Mouse (Mus musculus) adipocyte (in vitro differentiated cells): ENCODE results near the gene Gdf3.
"Not testable (repeated sequence)": the region's sequence is repeated elsewhere in the genome, so short reads cannot be mapped to it uniquely, and the experiment has no call there.

ENCODE experiments used
- DNase-seq: peaks from one replicate; pipeline ENCODE4 v3.0.0-alpha.2; 2016; ENCODE audit warnings: low spot score

Gene Gdf3

DNA sequence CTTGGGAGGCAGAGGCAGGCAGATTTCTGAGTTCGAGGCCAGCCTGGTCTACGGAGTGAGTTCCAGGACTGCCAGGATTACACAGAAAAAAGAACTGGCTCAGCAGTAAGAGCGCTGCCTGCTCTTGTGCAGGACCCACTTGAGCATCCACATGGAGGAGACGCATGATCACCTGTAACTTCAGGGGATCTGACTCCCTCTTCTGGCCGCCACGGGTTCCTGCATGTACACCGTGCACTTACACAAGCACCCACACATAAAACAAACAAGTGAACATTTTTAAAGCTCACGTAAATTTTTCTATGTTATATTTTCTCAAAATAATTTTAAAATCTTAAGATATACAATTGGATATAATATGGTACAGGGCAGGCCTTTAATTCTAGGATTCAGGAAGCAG lies 4.4 kb downstream of the Gdf3 start:
- DNase-seq, result no peak

DNA sequence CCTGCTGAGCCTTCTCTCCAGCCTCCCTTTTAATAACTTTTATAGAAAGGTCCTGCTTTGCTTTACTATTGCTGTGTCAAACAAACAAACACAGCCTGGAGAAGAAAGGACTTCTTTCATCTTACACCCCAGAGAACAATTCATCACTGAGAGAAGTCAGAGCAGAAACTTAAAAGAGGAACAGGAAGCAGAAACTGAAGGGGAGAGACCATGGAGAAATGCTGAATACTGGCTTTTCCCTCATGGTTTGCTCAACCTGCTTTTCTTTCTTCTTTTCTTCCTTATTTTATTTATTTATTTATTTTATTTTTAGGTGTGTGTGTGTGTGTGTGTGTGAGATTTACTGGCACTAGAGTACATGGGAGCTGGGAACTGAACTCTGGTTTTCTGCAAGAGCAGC lies 5.6 kb downstream of the Gdf3 start:
- no peak for DNase-seq

DNA sequence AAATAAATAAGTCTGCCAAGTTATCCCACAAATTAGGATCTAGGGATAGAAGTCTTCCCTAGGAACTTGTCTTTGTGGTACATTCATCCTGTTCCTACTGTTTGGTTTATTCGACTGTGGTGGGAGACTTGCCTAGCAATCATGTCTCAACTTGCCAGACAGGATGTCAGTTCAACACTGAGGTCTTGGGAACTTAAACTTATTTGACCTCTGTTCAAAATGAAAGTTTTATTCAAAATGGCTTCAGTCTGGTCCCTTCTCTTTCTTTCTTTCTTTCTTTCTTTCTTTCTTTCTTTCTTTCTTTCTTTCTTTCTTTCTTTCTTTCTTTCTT lies 6.9 kb downstream of the Gdf3 start:
- DNase-seq, result no peak

DNA sequence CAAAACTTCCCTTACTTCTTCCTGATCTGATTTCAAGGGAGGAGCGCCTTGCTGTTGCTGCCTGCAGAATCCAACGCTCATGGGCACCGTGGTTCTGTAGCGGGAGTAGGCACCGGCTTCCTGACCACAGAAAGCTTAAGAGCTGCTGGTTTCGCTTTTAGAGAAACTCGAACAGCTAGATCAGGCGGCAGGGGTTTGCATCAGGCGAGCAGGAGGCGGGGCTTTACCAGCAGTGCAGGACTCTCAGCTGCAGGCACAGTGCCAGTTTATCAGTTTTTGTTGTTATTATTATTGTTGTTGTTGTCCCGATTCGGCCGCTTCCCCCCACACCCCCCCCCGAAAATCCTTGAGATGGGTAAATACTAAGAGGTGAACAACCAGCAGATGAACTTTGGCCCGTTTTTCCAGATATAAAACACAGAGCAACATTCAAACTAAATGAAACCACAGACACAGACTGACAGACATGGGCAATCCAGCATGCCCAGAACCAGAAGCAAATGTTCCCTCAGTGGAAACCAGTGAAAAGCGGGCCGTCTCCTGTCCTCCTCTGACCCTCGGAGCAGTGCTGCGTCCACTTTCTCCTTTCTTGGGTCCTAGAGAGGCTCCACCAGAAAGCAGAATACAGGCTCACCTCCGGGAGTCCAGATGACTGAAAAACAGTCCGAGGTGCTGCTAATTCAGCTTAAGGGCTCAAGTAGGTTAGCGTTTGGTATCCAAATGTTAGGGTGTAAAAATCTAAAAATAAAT lies 7.5 kb downstream of the Gdf3 start, which contains the start of gene Apobec1:
Gene Apobec1 (minus strand): TSS at position 203 of the 750 bp plus-strand sequence.
- peak; percentile 92 for DNase-seq

GRCm38 (mm10) chr6:122601615-122602014 lies 8.3 kb downstream of the Gdf3 start:
- peak; percentile 14 for DNase-seq

DNA sequence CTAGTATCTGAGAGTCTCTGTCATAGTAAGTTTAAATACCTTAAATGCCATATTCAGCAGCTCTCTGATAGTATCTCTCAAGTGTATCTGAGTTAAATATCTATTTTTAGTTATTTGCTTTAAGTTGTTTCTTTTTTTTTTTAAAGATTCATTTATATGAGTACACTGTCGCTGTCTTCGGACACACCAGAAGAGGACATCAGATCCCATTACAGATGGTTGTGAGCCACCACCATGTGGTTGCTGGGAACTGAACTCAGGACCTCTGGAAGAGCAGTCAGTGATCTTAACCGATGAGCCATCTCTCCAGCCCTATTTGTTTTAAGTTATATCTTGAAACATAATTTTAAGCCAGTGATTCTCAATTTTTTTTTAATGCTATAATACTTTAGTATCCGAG lies 8.9 kb downstream of the Gdf3 start:
- DNase-seq, result no peak

DNA sequence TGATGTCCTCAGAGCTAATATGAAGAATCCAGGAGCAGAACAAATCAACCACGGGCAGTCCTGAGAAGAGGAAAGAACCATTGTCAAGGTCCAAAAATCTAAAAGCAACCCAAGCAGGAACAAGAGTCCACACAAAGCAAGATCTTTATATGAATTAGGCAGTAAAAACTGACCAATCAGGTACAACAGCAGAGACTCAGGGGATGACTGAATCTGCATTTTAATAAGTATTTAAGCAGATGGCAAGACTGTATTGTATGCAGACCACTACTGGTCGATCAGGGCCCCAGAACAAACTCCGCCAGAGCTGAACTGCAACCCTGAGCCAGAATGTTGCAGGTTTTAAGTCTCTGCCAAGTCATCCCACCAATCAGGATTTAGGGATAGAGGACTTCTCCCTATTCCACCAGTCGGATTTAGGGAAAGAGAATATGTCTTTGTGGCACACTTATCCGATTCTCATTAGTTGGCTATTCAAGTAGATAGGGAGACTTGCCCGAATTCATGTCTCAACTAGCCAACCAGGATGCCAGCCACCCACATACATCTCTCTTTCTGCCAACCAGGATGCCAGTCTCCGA lies 9.7 kb downstream of the Gdf3 start:
- no peak for DNase-seq

DNA sequence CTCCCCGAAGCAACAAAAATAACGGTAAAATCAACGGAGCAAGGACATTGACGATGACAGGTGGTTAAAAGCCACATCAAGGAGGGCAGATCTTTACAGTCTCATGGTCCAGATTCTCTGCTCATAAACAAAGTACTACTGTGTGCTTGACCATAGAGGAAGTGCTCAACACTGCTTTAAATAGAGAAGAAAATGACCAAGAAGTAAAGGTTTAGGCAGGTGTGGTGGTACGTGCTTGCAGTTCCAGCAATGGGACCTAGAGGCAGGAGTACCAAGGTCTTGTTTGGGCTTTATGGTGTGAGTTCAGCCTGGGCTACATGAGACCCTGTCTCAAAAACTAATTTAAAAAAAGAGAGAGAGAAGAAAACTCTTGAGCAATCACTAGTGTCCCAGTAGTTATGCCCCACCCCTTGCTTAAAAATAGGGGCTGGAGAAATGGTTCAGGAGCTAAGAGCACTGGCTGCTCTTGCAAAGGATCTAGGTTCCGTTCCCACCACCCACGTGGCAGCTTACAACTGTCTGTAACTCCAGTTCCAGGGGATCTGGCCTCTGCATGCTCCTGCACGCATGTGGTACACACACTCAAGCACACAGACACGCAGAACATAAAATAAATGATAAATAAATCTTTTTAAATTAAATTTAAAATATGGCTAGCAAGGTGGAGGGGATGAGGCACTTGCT lies 10.7 kb downstream of the Gdf3 start:
- DNase-seq, result no peak

DNA sequence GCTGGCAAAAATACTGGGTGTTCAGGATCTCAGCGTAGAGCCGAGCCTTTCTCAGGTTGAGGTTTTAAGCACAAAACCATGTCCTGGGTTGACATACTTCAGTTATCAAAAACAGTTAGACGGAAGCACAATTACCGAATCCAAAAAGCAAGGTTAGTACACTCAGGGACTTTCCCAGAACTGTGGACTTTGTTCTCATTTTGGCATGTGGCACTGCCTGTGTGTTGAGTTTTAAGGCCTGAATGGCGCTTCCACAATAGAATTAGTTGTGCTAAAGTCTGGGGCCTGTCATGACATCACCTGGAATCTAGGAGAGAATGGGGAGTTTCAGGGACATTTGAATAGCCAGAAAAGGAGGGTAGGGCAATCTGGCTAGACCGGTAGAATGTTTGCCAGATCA lies 11.5 kb downstream of the Gdf3 start:
- DNase-seq, result no peak

DNA sequence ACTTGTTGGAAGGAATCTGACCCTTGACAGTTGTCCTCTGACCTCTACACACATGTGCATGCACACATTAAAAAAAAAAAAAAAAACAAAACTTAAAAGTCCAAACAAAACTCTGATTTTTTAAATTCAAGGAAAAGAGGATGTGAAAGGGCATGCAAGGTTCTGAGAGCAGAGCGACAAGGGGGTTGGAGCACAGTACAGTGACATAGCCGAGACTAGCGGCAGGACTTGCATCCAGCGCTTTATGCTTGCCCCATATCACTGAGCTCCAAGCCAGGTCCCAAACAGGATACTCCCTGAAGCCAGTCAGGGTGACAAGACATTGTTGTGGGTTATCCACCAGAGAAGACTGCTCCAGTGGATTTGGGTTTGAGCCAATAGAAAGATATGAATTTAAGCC lies 11.9 kb downstream of the Gdf3 start:
- no peak for DNase-seq

- DNase-seq, result no peak
These were observed 13.3 kb downstream of the Gdf3 start for GRCm38 (mm10) chr6:122596608-122597007.

GRCm38 (mm10) chr6:122595637-122596036 lies 14.2 kb downstream of the Gdf3 start:
- no peak for DNase-seq

- DNase-seq, result no peak
These were observed 17.0 kb downstream of the Gdf3 start for GRCm38 (mm10) chr6:122592905-122593304.

- no peak for DNase-seq
These were observed 18.7 kb downstream of the Gdf3 start for GRCm38 (mm10) chr6:122591027-122591758.

DNA sequence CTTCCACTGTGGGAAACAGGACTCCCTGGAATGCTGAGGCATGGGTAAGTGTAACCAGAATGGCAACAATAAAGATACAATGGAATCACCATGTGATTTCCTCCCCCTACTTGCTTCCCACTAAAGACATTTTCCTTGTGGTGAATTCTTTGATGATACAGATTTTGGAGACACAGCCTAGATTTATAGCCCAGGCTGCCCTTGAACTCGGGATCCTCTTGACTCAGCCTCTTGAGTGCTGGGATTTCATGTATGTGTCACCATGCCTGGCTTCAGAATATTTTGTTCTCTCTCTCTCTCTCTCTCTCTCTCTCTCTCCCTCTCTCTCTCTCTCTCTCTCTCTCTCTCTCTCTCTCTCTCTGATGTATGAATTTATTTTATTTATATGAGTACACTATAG lies 30.8 kb downstream of the Gdf3 start:
- DNase-seq, result no peak

DNA sequence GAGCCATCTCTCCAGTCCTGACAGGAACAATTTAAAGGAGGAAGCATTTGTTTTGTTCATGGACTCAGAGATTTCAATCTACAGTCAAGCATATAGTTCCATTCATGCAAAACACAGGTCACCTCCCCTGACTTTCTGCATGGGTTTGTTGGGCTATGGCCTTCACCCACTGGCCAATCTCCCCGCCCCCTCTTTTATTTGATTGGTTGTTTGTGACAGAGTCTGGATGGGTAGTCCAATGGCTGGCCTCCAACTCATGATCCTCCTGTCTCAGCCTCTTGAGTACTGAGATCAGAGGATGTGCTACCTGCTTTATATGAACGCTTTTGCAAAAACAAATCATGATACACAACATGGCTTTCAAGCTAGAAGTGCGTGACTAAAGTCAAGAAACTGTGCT lies 32.9 kb downstream of the Gdf3 start:
- DNase-seq, result no peak

DNA sequence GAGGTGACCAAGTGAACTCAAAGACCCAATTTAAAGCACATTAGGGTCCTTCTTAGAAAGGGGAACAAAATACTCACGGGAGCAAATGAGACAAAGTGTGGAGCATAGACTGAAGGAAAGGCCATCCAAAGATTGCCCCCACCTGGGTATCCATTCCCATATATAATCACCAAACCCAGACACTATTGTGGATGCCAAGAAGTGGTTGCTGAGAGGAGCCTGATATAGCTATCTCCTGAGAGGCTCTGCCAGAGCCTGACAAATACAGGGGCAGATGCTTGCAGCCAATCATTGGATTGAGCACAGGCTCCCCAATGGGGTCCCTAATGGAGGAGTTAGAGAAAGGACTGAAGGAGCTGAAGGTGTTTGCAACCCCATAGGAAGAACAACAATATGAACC lies 34.9 kb downstream of the Gdf3 start:
- not testable (repeated sequence) for DNase-seq

GRCm38 (mm10) chr6:122571617-122571959 lies 38.3 kb downstream of the Gdf3 start:
- DNase-seq, result no peak

DNA sequence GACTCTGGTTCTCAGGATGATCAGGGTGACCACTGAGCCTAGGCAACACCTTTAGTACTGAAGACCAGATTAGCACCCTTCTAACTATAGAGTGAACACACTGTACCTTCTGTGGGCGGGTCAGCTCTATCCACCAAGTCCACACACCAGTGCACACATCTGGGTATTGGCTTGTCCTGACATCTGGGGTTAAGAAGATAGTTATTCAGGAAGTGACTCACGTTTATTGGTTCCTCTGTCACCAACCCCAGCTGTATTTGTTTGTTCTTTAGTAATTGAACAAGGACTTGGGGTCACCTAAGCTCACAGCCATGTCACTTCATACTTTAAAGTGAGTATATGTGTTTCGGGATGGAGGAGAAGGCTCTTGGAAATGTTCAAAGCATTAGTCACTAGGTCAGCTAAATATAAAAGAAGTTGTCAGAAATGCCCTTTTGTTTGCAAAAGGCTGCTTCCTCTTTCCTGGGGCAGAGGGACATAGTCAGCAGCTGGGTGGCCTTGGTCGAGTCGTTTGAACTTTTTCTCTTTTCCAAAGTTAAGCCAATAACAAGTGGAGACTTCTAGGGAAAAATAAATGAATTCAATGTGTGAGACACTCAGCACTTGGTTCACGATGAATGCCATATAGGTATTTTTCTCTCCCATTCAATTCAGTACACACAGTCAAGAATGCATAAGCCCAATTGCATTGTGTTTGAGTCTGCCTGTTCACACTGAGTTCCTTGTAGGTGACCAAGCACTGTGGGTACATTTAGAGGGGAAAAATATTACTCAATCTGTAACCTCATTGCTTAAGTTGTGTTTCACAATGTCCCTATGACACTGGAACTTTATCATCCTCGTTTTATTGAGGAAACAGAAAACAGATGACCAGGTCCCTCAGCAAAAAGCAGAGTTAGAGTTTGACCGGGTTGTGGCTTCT lies 38.9 kb downstream of the Gdf3 start:
- DNase-seq, result peak; percentile 32

- DNase-seq, result no peak
These were observed 40.1 kb downstream of the Gdf3 start for GRCm38 (mm10) chr6:122569762-122570161.

GRCm38 (mm10) chr6:122569113-122569512 lies 40.8 kb downstream of the Gdf3 start:
- DNase-seq, result no peak
